Mouse (Mus musculus) CH12.LX (cell line): ENCODE measurements around the gene Bmp8a. TPM values are rescaled to one million over a fixed set of nuclear protein-coding genes. Genes with fewer than 3 reads are reported as not detected.

Experiments
- DNase-seq: peaks from one replicate; pipeline ENCODE4 v3.0.0-alpha.2; 2013; ENCODE audit errors: extremely low read depth
- H3K27ac ChIP-seq: 2 replicates; pipeline ENCODE4 v1.5.1; 2012; ENCODE audit warnings: low read depth, mild to moderate bottlenecking, control low read depth, moderate library complexity; ENCODE audit not compliant: insufficient read depth
- H3K27me3 ChIP-seq: replicated peaks from 2 replicates; pipeline ENCODE3; 2012; ENCODE audit warnings: inconsistent platforms
- H3K36me3 ChIP-seq, 2 experiments: replicated peaks in 1 of 2; 2 replicates each; pipeline versions ENCODE3 to v1.6.1; 2012; ENCODE audit warnings: inconsistent platforms in 1 of 2, low read length in 1 of 2, mild to moderate bottlenecking in 1 of 2, mixed read lengths in 1 of 2, moderate library complexity in 1 of 2; ENCODE audit not compliant: control insufficient read depth in 1 of 2, insufficient read depth in 1 of 2
- H3K4me1 ChIP-seq, 2 experiments: 2 replicates each; pipeline ENCODE4 v1.6.1; 2012; ENCODE audit warnings: inconsistent platforms in 1 of 2, moderate library complexity in 1 of 2; ENCODE audit not compliant: insufficient read depth in 2 of 2, control insufficient read depth in 1 of 2
- H3K4me2 ChIP-seq: 2 replicates; pipeline ENCODE4 v1.6.1; 2012; ENCODE audit warnings: low read depth, mild to moderate bottlenecking, control low read depth; ENCODE audit not compliant: poor library complexity, insufficient read depth, severe bottlenecking
- H3K4me3 ChIP-seq, 3 experiments: fragments of 150-350 bp in 1 of 3; sonication (generic) in 1 of 3; replicated peaks in 1 of 3; 2 replicates each; pipeline versions ENCODE3 to v1.5.1; 2011 to 2012; ENCODE audit warnings: low read depth in 2 of 3, low read length in 2 of 3, mild to moderate bottlenecking in 2 of 3, moderate library complexity in 2 of 3, control low read depth in 1 of 3, improper control_type of control experiment in 1 of 3, inconsistent platforms in 1 of 3, mixed read lengths in 1 of 3; ENCODE audit not compliant: poor library complexity in 1 of 3
- H3K79me2 ChIP-seq: replicated peaks from 2 replicates; pipeline ENCODE4 v1.6.1; 2012; ENCODE audit warnings: mild to moderate bottlenecking, moderate library complexity; ENCODE audit not compliant: control insufficient read depth, poor library complexity, insufficient read depth, severe bottlenecking; ENCODE audit errors: extremely low read depth
- H3K9ac ChIP-seq: 2 replicates; pipeline ENCODE4 v1.6.1; 2012; ENCODE audit warnings: low read depth, mild to moderate bottlenecking, control low read depth, moderate library complexity; ENCODE audit not compliant: insufficient read depth
- H3K9me3 ChIP-seq: replicated peaks from 2 replicates; pipeline ENCODE3; 2012; ENCODE audit warnings: low read length, inconsistent platforms, mixed read lengths
- BHLHE40 ChIP-seq: IDR thresholded peaks from 2 replicates; pipeline ENCODE4 v1.6.1; 2011; ENCODE audit warnings: mild to moderate bottlenecking, low read depth, low read length, improper control_type of control experiment
- CHD1 ChIP-seq: IDR thresholded peaks from 2 replicates; pipeline ENCODE4 v1.6.1; 2012; ENCODE audit warnings: low read depth, low read length, improper control_type of control experiment, inconsistent platforms
- CHD2 ChIP-seq: IDR thresholded peaks from 2 replicates; pipeline ENCODE4 v1.6.1; 2011; ENCODE audit warnings: low read length, improper control_type of control experiment
- ELF1 ChIP-seq: IDR thresholded peaks from 2 replicates; pipeline ENCODE4 v1.6.1; 2014; ENCODE audit warnings: low read depth, mild to moderate bottlenecking, inconsistent platforms, low read length, improper control_type of control experiment
- IRF4 ChIP-seq: IDR thresholded peaks from 2 replicates; pipeline ENCODE4 v1.6.1; 2014; ENCODE audit warnings: low read depth, mild to moderate bottlenecking, inconsistent platforms, low read length, improper control_type of control experiment
- JUN ChIP-seq: IDR thresholded peaks from 2 replicates; pipeline ENCODE4 v1.6.1; 2011; ENCODE audit warnings: low read depth, mild to moderate bottlenecking, low read length, improper control_type of control experiment, moderate library complexity; ENCODE audit not compliant: insufficient read depth
- KAT2A ChIP-seq: IDR thresholded peaks from 2 replicates; pipeline ENCODE4 v1.6.1; 2012; ENCODE audit warnings: low read length, improper control_type of control experiment, inconsistent platforms; ENCODE audit not compliant: insufficient replicate concordance
- MAX ChIP-seq: IDR thresholded peaks from 2 replicates; pipeline ENCODE4 v1.6.1; 2011; ENCODE audit warnings: low read length, improper control_type of control experiment
- MEF2A ChIP-seq: IDR thresholded peaks from 2 replicates; pipeline ENCODE4 v1.6.1; 2014; ENCODE audit warnings: low read depth, mild to moderate bottlenecking, inconsistent platforms, low read length, improper control_type of control experiment, borderline replicate concordance
- MYC ChIP-seq: IDR thresholded peaks from 2 replicates; pipeline ENCODE4 v1.6.1; 2011; ENCODE audit warnings: low read depth, mild to moderate bottlenecking, improper control_type of control experiment, low read length
- NRF1 ChIP-seq: IDR thresholded peaks from 2 replicates; pipeline ENCODE4 v1.6.1; 2014; ENCODE audit warnings: low read depth, mild to moderate bottlenecking, inconsistent platforms, low read length, improper control_type of control experiment, moderate library complexity
- PAX5 ChIP-seq: IDR thresholded peaks from 2 replicates; pipeline ENCODE4 v1.6.1; 2012; ENCODE audit warnings: low read length, inconsistent platforms, mixed read lengths
- POLR2AphosphoS2 ChIP-seq: IDR thresholded peaks from 2 replicates; pipeline ENCODE4 v1.6.1; 2011; ENCODE audit warnings: low read depth, low read length, improper control_type of control experiment
- RCOR1 ChIP-seq: conservative IDR thresholded peaks from 2 replicates; pipeline ENCODE4 v1.6.1; 2012; ENCODE audit warnings: low read depth, mild to moderate bottlenecking, inconsistent platforms, low read length, improper control_type of control experiment
- TBP ChIP-seq: conservative IDR thresholded peaks from 2 replicates; pipeline ENCODE4 v1.6.1; 2011; ENCODE audit warnings: low read depth, low read length, improper control_type of control experiment
- UBTF ChIP-seq: IDR thresholded peaks from 2 replicates; pipeline ENCODE4 v1.6.1; 2012; ENCODE audit warnings: low read depth, mild to moderate bottlenecking, inconsistent platforms, low read length, improper control_type of control experiment, moderate library complexity
- ZKSCAN1 ChIP-seq: IDR thresholded peaks from 2 replicates; pipeline ENCODE4 v1.6.1; 2012; ENCODE audit warnings: low read depth, inconsistent platforms, low read length, improper control_type of control experiment, borderline replicate concordance
- dilution Hi-C: fragments of 300-500 bp; cut with MboI; formaldehyde crosslinking; loops from 2 replicates; pipeline ENCODE4 v1.14.3; 2020; ENCODE audit warnings: low sequenced_read_pairs; ENCODE audit not compliant: extremely low pct_unique_long_range_greater_than_20kb, extremely low pct_ligation_motif_present
- in situ Hi-C: fragments of 300-500 bp; cut with MboI; formaldehyde crosslinking; loops from 3 replicates; pipeline ENCODE4 v1.14.3; 2019; ENCODE audit warnings: low sequenced_read_pairs, low pct_ligation_motif_present, low pct_unique_long_range_greater_than_20kb, mixed read lengths
- polyA plus RNA-seq: library from polyadenylated mRNA; unstranded; fragments of >175 nt; gene quantifications from 2 replicates; pipeline ENCODE4 v1.2.1, GENCODE M21; 2012; ENCODE audit warnings: low read depth; ENCODE audit not compliant: insufficient read length
- total RNA-seq, 2 experiments: library from RNA; depleted of rRNA; stranded (reverse); fragments of 300-350 nt in 1 of 2; fragments of >200 nt in 1 of 2; gene quantifications; 2 replicates each; pipeline ENCODE4 v1.2.3; 2012 to 2014

The Bmp8a gene
- total and polyA plus RNA-seq, 3 experiments = 0.30 to 0.76 (median 0.68) TPM

GRCm38 (mm10) chr4:123314497-123314896 is 28.6 kb downstream of the Bmp8a start:
- TF ChIP-seq POLR2AphosphoS2 = no peak
- no peak for TF ChIP-seq CHD2
- TF ChIP-seq JUN = no peak
- TF ChIP-seq PAX5 = no peak
- no peak for TF ChIP-seq UBTF
- TF ChIP-seq NRF1 = 0 out of 2 replicates have a peak, but pooled peaks have one; percentile 16
- no peak for TF ChIP-seq RCOR1
- 0 out of 2 replicates have a peak, but pooled peaks have one; percentile 29 for TF ChIP-seq MEF2A
- no peak for TF ChIP-seq IRF4
- no peak for TF ChIP-seq KAT2A
- peak; percentile 35; the same call in 1 of the 2 replicates for TF ChIP-seq MAX
- 0 out of 2 replicates have a peak, but pooled peaks have one; percentile 25 for TF ChIP-seq BHLHE40
- no peak for TF ChIP-seq ELF1
- peak; percentile 61; the same call in 1 of the 2 replicates for TF ChIP-seq MYC
- no peak for TF ChIP-seq ZKSCAN1
- Histone ChIP-seq H3K4me1 (peaks cover 33 to 72% of the 10 kb centered on the region in 2 experiments), H3K27me3 (no peaks in the 10 kb centered on the region), H3K79me2 (no peaks in the 10 kb centered on the region), H3K9me3 (peaks cover 4% of the 10 kb centered on the region), H3K4me2 (no peak overlapping the region), H3K27ac (peak overlapping the region; percentile 20; the same call in 1 of the 2 replicates), H3K9ac (no peak overlapping the region), H3K36me3 (peaks cover 0 to 7% of the 10 kb centered on the region in 2 experiments), H3K4me3 (no peak overlapping the region)
- dilution Hi-C loops = no loop called here
- in situ Hi-C loops = no loop called here
- DNase-seq = peak; percentile 77

DNA sequence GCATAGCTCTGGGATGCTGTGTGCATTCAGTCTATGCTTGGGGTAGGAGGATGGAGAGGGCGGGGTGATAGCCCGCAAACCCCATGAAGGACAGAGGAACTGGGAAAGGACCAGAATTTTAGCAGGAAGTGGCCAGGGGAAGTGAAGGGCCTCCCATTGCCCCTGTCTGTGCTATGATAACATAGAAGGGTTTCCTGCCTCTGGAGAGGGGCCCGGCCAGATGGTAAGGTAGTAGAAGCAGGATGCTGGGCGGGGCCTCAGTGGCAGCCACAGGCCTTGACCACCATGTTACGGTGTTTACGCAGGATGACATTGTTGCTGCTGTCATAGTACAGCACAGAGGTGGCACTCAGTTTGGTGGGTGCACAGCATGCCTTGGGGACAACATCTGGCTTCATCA is 30.0 kb downstream of the Bmp8a start:
- DNase-seq = no peak
- dilution Hi-C loops = no loop called here
- Histone ChIP-seq H3K36me3 (peaks cover 0 to 7% of the 10 kb centered on the region in 2 experiments), H3K9me3 (peaks cover 4% of the 10 kb centered on the region), H3K27me3 (no peaks in the 10 kb centered on the region), H3K27ac (no peak overlapping the region), H3K4me2 (no peak overlapping the region; the same call in 1 of the 2 replicates), H3K4me1 (peaks cover 33 to 79% of the 10 kb centered on the region in 2 experiments), H3K4me3 (peak overlapping the region in 1 of 3 experiments; percentile 28), H3K9ac (no peak overlapping the region), H3K79me2 (no peaks in the 10 kb centered on the region)
- TF ChIP-seq CHD1 = no peak
- TF ChIP-seq ELF1 = 0 out of 2 replicates have a peak, but pooled peaks have one; percentile 23
- TF ChIP-seq TBP = no peak
- in situ Hi-C loops = no loop called here
